Mouse (Mus musculus) cerebellum, adult (tissue): ENCODE measurements around the gene Fam196b.
A peak's percentile ranks its signal among the peaks of the same experiment; 100 is the strongest.

Experiments used
- ATAC-seq: cut with Nextera tagmentation; 2 replicates; pipeline ENCODE4 v1.9.2; 2017; ENCODE audit warnings: mild to moderate bottlenecking, moderate library complexity, mixed read lengths; ENCODE audit not compliant: insufficient number of reproducible peaks, low FRiP score, low TSS enrichment

Fam196b gene

DNA sequence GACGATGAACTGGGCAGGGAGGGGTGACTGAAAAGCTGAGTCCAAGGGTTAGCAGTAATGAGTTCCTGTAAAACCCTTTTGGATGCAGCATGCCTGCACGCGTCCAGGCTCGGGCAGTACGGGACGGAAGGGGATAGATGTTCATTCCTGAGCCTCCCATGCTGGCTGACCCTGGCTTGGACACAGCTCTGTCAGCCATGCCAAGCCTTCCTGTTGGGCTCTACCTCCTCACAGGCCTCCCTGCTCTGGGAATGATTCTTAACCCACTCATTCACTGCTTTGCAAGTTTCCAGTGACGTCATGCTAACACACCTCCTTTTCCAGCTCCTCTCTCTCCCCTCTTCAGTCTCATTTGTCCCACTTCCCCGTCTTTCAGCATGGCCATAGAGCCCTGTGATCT lies 9.0 kb downstream of the Fam196b start:
- ATAC-seq: no peak

DNA sequence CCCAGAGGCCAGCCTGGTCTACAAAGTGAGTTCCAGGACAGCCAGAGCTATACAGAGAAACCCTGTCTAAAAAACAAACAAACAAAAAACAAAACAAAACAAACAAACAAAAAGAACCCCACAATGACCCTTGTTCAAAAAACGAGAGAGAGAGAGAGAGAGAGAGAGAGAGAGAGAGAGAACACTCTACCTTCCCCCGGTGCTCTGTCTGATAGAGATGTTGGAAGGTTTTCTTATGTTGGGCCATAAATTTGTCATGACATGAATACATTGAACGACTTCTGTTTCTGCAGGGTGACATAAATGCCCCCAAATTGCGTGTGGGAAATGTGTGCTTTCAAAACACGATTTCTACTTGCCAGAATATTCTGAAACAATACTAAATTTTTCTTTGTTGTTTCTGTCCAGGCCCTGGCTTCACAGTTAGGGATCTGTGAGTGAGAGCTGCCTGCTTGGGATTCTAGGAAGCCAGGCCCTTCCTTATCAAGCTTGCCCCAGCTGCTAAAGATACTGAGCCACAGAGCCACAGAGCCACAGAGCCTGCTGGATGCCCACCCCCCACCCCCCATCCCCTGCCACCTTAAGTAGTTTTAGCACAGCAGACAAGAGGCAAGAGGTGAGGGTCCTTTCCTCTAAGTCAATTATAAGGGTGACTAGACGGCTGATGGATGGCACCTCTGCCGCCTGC lies 17.9 kb downstream of the Fam196b start:
- no peak for ATAC-seq

DNA sequence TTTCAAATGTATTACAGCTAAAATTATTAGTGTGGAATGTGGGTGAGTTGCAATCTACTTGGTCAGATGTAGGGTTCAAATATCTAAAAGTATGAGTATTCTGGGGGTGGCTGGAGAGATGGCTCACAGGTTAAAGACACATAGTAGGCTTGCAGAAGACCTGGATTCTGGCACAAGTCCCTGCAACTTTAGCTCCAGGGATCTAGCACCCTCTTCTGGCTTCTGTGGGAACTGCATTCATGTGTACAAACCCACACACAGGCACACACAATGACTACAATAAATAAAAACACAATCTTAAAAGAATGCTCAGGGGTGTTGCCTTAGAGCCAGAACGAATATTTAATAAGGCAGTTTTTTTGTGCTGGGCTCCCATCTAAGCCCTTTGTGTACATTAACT lies 23.3 kb downstream of the Fam196b start:
- ATAC-seq: no peak

- ATAC-seq: no peak
Observed at GRCm38 (mm10) chr11:34339693-34340092, 25.1 kb downstream of the Fam196b start.

- ATAC-seq: no peak
Observed at GRCm38 (mm10) chr11:34343742-34344307, 29.2 kb downstream of the Fam196b start.

GRCm38 (mm10) chr11:34344310-34344709 lies 29.7 kb downstream of the Fam196b start:
- no peak for ATAC-seq

GRCm38 (mm10) chr11:34348287-34348918 lies 33.8 kb downstream of the Fam196b start:
- 0 out of 2 replicates have a peak, but pooled peaks have one; percentile 41 for ATAC-seq

GRCm38 (mm10) chr11:34349453-34350056 lies 34.9 kb downstream of the Fam196b start:
- no peak for ATAC-seq

- ATAC-seq: no peak
Observed at GRCm38 (mm10) chr11:34355406-34355805, 40.8 kb downstream of the Fam196b start.

DNA sequence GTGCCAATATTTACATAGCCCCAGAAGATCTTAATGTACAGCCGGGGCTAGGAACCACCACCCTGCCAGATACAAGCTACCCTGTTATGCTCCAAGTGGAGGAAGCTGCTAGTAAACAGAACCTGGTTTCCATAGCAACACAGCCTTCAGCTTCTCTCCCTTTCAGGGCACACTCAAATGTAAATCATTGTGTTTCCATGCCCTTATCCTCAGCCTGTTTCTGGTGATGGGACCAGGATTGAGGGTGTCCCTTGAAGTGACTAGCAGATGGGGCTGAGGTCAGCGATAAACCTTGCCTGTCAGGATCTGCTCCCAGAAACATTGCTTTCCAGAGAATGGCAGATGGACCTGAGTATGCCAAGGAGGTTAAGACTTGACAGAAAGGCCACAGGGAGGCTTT lies 41.5 kb downstream of the Fam196b start:
- ATAC-seq: peak; percentile 64

GRCm38 (mm10) chr11:34372224-34372623 lies 57.6 kb downstream of the Fam196b start:
- no peak for ATAC-seq

- ATAC-seq: no peak
Observed at GRCm38 (mm10) chr11:34375557-34375956, 60.9 kb downstream of the Fam196b start.

DNA sequence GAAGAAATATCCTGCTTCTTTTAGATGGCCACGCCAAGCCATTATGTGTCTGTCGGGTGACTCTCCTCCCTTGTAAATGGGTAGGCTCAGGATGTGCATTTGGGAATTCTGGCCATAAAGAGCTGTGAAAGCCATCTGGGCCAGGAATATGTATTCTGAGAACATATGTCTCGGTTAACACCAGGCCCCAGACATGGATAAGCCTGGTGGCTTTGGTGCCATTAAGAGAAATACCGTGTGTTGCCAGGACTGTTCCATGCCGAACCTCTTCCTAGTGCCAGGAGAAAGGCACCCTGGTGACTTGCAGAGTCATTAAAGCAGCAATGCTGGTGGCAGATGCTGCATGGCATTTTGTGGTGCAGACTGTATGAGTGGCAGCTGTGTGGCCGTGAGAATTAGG lies 63.0 kb downstream of the Fam196b start:
- ATAC-seq: no peak

GRCm38 (mm10) chr11:34383501-34383900 lies 68.9 kb downstream of the Fam196b start:
- no peak for ATAC-seq

DNA sequence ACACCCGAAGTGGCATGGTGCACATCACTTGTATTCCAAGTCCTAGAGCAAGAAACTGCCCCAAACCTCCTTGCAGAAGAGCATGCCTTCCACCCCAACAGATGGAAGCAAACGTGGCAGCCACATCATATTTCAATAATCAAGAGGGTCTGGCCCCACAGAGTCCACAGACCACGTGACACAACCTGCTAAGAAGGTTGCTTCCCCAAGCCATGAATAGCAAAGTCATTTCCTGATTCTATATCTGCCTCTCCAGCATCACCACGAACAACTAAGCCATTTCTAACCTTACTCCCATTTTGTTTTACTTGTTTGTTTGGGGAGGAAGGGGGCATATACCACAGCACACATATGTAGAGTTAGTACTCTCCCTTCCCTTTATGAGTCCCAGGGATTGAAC lies 69.6 kb downstream of the Fam196b start:
- ATAC-seq: no peak

DNA sequence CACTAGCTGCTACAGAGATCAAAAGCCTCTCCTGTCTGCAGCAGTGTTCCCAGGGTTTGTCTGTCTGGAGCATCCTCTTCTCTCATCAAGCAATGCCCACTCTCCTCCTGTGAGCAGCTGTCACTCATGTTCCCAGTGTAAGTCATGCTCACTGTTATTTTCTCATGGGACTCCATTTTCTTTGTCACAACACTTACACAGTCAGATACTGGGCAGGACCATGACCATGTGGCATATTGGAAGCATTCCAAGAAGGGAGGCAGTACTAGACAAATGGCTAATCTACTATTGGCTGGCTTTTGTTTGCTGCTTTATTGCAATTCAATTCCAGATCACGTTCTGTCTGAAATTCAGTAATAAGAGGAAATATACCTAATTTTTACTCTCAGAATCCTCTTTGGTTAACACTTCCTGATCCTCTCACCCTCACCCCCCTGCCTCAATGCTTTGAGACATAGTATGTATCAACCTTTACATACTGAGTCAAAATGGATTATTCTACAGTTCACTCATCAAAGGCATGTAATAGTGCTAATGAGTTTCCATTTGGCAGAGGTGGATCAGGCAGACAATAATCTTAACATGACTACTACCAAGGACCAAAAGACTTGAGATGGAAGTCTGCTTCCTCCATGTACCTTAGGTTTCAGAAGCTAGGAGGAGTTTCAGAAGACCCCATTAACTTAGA lies 70.5 kb downstream of the Fam196b start:
- ATAC-seq: no peak

GRCm38 (mm10) chr11:34389261-34390116 lies 74.9 kb downstream of the Fam196b start:
- no peak for ATAC-seq

DNA sequence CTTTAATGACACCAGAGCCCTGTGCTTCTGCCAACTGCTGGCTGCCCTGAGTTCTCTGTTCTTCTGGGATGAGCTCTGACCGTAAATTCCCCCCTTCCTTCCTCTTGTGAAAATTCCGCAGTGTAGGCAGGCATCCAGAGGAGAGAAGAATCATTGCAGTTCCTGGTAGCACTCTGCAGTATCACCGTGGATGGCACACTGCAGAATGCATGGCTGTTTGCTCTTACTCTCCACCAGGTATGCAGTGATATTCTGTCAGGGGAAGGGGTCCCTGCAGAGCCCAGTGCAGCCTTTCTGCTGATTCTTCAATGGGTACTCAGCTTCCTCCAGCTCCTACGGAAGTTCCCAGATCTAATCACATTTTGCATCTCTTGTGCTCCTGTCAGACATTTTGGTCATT lies 77.5 kb downstream of the Fam196b start:
- ATAC-seq: no peak

DNA sequence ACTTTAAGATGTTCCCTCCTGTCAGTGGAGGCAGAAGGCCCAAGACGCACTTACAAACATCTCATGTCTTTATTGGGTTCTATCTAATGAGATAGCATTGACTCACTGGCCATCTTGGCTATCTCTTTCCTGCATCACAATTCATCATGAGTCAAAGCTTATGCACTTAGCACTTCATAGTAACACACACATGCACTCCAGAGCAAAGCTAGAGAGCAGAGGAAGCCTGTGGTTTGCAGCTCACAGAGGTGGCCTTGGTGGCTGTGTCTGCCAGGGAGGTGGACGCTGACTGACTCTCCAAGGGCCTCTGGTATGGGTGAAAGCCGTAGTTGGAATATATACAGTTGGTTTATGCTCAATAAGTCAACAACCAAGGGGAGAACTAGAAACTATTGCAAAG lies 81.2 kb downstream of the Fam196b start:
- ATAC-seq: no peak

DNA sequence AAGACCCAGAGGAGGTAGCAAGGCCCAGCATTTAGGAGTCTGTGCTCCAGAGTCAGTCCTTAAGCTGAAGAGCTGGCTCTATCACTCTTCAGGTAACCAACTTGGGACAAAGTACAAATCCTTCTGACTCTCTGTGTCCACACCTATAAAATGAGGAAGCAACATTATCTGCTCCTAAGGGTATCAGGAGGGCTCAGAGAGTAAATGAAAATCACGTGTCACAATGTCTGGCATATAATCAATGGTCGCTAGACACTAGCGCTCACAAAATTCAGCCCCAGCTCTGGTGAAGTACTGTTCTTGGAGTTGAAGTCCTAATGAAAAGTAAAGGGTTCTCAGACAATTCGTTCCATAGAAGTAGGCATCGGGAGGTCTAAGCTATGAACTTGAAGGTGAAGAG lies 83.0 kb downstream of the Fam196b start:
- ATAC-seq: no peak
